Mouse (Mus musculus): ENCODE measurements at regions not wholly inside any gene's neighbourhood (a gene's known extent, or its start where the extent isn't known, plus 50 kb on each side); places are given as distances from the start of the nearest gene placed in this dataset.

- TF ChIP-seq POLR2A (IDR thresholded peaks at IDR 0.05; ENCODE audit: borderline replicate concordance, extremely low read depth, insufficient read depth, insufficient read length, poor library complexity, severe bottlenecking) (no peak), CTCF (IDR thresholded peaks at IDR 0.05; ENCODE audit: borderline replicate concordance, extremely low read depth, insufficient read depth, insufficient read length) (no peak)
These were observed 145.9 kb upstream of the Gm37988 start for GRCm38 (mm10) chr1:4661761-4662160.

Data from brain, embryonic 14.5 days (tissue).